Mouse (Mus musculus) limb, embryonic 12.5 days (tissue): ENCODE measurements around the gene Wipf3. TPM values are rescaled to one million over a fixed set of nuclear protein-coding genes. Genes with fewer than 3 reads are reported as not detected.

ENCODE experiments used
- ATAC-seq: fragments of 200-750 bp; cut with Nextera tagmentation; 2 replicates; pipeline ENCODE4 v1.8.0; 2017; ENCODE audit warnings: low read depth, moderate TSS enrichment; ENCODE audit not compliant: insufficient number of reproducible peaks, insufficient read depth, low FRiP score, low TSS enrichment
- H3K27ac ChIP-seq: fragments of 300-500 bp; sonication (generic); 2 replicates; pipeline ENCODE4 v1.5.1; 2016; ENCODE audit warnings: mild to moderate bottlenecking, moderate library complexity
- H3K27me3 ChIP-seq: fragments of 300-500 bp; sonication (generic); 2 replicates; pipeline ENCODE4 v1.6.1; 2016; ENCODE audit warnings: mild to moderate bottlenecking, moderate library complexity
- H3K36me3 ChIP-seq: fragments of 300-500 bp; sonication (generic); 2 replicates; pipeline ENCODE4 v1.6.1; 2016; ENCODE audit warnings: mild to moderate bottlenecking, moderate library complexity
- H3K4me1 ChIP-seq: fragments of 300-500 bp; sonication (generic); replicated peaks from 2 replicates; pipeline ENCODE4 v1.6.1; 2016
- H3K4me2 ChIP-seq: fragments of 300-500 bp; sonication (generic); 2 replicates; pipeline ENCODE4 v1.6.1; 2016; ENCODE audit warnings: mild to moderate bottlenecking, moderate library complexity
- H3K4me3 ChIP-seq: fragments of 300-500 bp; sonication (generic); replicated peaks from 2 replicates; pipeline ENCODE4 v1.5.1; 2016; ENCODE audit warnings: mild to moderate bottlenecking
- H3K9ac ChIP-seq: fragments of 300-500 bp; sonication (generic); replicated peaks from 2 replicates; pipeline ENCODE4 v1.6.1; 2016; ENCODE audit warnings: mild to moderate bottlenecking, moderate library complexity
- H3K9me3 ChIP-seq: fragments of 300-500 bp; sonication (generic); 2 replicates; pipeline ENCODE4 v1.6.1; 2016; ENCODE audit warnings: mild to moderate bottlenecking, moderate library complexity
- WGBS: fragments of 180-500 bp; shearing (Covaris S2); methylation state at CpG from one replicate; pipeline ENCODE4 v1.1.7; 2016; 5-methylcytosine and 5-hydroxymethylcytosine counted together
- polyA plus RNA-seq: library from polyadenylated mRNA; unstranded; fragments of >200 nt; fragmentation: Nextera tagmentation; extraction: Ambion mirVana; gene quantifications from 2 replicates; pipeline ENCODE4 v1.2.1, GENCODE M21; 2016

The Wipf3 gene
- polyA plus RNA-seq, 1 experiment from 2014 or later, result 1.1 TPM

DNA sequence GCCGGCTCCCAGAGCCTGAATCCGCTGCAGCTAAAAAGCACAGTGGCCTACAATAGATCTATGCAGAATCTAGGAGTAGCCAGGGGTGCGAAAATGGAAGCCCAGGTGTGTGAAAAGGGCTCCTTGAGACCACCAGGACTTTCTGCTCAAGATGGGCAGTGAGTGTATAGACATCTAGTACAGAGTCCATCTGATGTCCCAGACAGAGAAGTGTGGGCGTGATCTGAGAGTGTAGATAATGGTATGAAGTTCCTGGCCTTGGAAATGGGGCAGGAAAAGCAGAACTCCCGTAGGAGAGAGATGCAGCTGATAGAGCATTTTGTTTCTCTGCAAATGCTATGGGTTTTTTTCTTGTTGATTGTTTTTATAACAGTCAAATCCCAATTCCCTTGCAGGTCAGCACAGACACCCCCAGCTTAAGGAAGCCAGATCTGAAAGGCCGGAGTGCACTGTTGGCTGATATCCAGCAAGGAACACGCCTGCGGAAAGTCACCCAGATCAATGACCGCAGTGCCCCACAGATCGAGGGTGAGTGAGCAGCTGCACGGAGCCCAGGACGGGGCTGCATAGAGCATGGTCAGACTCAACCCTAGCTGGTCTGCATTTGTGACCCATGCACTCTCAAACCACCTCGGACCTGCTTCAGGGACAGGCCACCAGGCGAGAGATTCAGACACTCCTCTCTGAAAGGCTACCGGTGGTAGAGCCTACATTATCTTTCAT is 52.1 kb downstream of the Wipf3 start:
- H3K9ac ChIP-seq, result no peak overlapping the region
- H3K4me1 ChIP-seq, result peaks cover 18% of the 10 kb centered on the region
- 84% methylated on average over 15 of the region's 15 CpGs for WGBS
- no peaks in the 10 kb centered on the region for H3K36me3 ChIP-seq
- no peak overlapping the region for H3K27ac ChIP-seq
- no peak overlapping the region for H3K4me3 ChIP-seq
- no peak for ATAC-seq
- H3K9me3 ChIP-seq, result no peaks in the 10 kb centered on the region
- peaks cover 31% of the 10 kb centered on the region for H3K27me3 ChIP-seq
- no peak overlapping the region for H3K4me2 ChIP-seq

DNA sequence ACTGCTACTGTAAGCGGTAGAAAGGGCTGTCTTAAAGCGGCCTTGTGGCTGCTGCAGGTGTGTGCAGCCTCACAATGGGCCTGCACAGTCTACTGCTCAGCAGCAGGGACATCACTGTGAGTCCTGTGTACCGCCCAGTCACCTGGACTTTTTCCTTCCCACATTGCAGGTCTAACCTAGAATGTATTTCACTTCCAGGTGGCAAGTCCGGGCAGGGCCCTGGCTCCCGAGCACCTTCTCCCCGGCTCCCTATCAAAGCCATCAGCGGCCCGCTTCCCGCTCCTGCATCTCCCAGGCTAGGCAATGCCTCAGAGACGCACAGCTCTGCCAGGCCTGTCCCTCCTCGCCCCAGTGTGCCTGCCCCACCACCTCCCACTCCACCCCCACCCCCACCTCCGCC is 55.6 kb downstream of the Wipf3 start:
- 11% methylated on average over 12 of the region's 12 CpGs for WGBS
- H3K4me3 ChIP-seq, result peak overlapping the region; percentile 39
- peak overlapping the region; percentile 51 for H3K9ac ChIP-seq
- no peaks in the 10 kb centered on the region for H3K9me3 ChIP-seq
- no peak overlapping the region for H3K27ac ChIP-seq
- H3K27me3 ChIP-seq, result peaks cover 52% of the 10 kb centered on the region
- H3K4me1 ChIP-seq, result peaks cover 13% of the 10 kb centered on the region; the same call in 1 of the 2 replicates
- ATAC-seq, result peak; percentile 56; the same call in 1 of the 2 replicates
- peak overlapping the region; percentile 80 for H3K4me2 ChIP-seq
- H3K36me3 ChIP-seq, result no peaks in the 10 kb centered on the region

DNA sequence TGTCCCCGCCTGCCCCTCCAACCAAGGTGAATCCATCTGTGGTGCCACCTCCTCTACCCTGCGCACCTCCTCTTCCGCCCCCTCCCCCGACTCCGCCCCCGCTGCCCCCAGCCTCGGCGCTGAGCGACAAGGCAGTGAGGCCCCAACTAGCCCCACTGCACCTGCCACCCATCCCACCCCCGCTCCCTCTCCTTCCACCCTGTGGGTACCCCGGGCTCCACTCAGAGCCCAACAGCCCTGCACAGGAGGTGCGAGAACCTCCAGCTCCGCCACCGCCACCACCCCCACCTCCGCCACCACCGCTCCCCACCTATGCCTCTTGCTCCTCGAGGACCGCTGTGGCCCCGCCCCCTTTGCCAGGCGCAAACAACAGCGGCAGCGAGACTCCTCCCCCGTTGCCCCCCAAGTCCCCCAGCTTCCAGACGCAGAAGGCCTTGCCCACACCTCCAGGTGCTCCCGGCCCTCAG is 56.1 kb downstream of the Wipf3 start:
- H3K27me3 ChIP-seq, result peaks cover 52% of the 10 kb centered on the region
- peak overlapping the region; percentile 51 for H3K9ac ChIP-seq
- peak; percentile 53 for ATAC-seq
- H3K4me3 ChIP-seq, result peak overlapping the region; percentile 39
- peak overlapping the region; percentile 80 for H3K4me2 ChIP-seq
- H3K36me3 ChIP-seq, result no peaks in the 10 kb centered on the region
- WGBS, result 3% methylated on average over 23 of the region's 25 CpGs
- peaks cover 13% of the 10 kb centered on the region; the same call in 1 of the 2 replicates for H3K4me1 ChIP-seq
- no peaks in the 10 kb centered on the region for H3K9me3 ChIP-seq
- H3K27ac ChIP-seq, result no peak overlapping the region

DNA sequence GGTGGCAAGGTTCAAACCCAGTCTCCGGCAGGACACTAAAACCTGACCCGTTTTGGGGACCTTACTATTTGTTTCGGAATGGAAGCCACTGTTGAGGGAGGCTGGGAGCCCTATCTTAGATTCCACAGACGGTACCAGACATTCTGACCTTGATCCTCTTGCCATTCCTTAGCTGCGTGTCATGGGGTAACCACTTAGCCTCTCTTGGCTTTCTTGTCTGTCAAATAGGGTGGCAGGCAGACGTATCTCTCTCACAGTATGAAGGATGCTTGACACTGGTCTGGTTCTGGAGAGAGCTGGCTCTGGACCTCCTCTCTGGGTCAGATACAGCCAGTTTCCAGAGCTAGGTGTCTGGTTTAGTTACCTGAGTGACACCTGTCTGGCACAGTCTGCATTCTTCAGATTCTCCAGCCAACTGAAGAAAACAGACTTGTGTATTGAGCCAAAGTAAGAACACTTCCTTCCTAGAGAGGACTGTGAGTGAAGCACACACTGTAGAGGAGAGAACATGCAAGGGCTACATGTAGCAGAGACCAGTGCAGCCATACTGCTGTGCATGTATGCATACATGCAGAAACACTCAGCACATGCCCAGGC is 56.7 kb downstream of the Wipf3 start:
- Histone ChIP-seq H3K4me3 (peak overlapping the region; percentile 39), H3K27ac (no peak overlapping the region), H3K9ac (0 out of 2 replicates have a peak overlapping the region, but pooled peaks have one; percentile 51), H3K4me2 (peak overlapping the region; percentile 80), H3K9me3 (no peaks in the 10 kb centered on the region), H3K36me3 (no peaks in the 10 kb centered on the region), H3K27me3 (peaks cover 52% of the 10 kb centered on the region), H3K4me1 (peaks cover 13% of the 10 kb centered on the region; the same call in 1 of the 2 replicates)
- 19% methylated on average over 6 of the region's 6 CpGs for WGBS
- no peak for ATAC-seq

DNA sequence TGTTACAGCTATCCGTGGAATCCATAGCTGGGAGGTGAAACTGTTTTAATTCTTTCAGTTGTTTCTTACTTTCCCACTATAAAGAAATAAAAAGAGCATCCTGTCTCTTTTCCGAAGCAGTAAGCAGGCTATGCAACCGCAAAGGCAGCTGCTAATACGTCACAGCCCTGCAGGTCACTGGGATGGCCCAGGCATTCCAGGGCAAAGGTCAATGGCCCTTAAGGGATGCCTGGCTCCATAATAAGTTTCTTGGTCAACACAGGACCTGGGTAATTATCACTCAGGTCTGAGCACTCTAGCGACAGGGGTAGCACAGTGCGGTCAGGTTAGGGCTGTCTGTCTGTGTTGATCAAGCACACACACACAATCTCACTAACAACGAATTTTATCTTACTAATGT is 61.7 kb downstream of the Wipf3 start:
- ATAC-seq, result no peak
- H3K4me3 ChIP-seq, result no peak overlapping the region
- no peaks in the 10 kb centered on the region for H3K9me3 ChIP-seq
- H3K36me3 ChIP-seq, result no peaks in the 10 kb centered on the region
- no peak overlapping the region for H3K27ac ChIP-seq
- 27% methylated on average over 7 of the region's 7 CpGs for WGBS
- no peak overlapping the region for H3K9ac ChIP-seq
- H3K4me2 ChIP-seq, result no peak overlapping the region
- peaks cover 26% of the 10 kb centered on the region for H3K27me3 ChIP-seq
- H3K4me1 ChIP-seq, result peaks cover 7% of the 10 kb centered on the region; the same call in 1 of the 2 replicates

DNA sequence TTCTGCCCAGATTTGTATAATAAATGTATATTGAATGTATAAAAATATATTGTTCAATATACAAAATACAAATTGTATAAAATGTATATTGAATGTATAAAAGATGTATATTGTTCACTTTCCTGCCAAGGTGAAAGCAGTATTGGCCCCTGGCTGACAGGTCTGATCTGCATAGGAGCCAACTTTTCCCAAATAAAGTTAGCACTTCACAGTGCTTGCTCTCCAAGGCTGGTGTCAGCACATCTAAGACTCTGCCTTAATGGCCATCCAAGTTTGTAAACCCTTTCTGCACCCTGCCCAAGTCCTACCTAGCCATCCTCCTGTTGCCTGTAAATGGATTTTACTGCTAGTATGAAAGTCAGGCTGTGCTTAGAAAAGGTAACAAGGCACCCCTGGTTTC is 64.7 kb downstream of the Wipf3 start:
- Histone ChIP-seq H3K4me2 (no peak overlapping the region), H3K27me3 (no peaks in the 10 kb centered on the region), H3K4me1 (peaks cover 7% of the 10 kb centered on the region; the same call in 1 of the 2 replicates), H3K9me3 (no peaks in the 10 kb centered on the region), H3K27ac (no peak overlapping the region), H3K4me3 (no peak overlapping the region), H3K9ac (no peak overlapping the region), H3K36me3 (no peaks in the 10 kb centered on the region)
- ATAC-seq, result no peak

DNA sequence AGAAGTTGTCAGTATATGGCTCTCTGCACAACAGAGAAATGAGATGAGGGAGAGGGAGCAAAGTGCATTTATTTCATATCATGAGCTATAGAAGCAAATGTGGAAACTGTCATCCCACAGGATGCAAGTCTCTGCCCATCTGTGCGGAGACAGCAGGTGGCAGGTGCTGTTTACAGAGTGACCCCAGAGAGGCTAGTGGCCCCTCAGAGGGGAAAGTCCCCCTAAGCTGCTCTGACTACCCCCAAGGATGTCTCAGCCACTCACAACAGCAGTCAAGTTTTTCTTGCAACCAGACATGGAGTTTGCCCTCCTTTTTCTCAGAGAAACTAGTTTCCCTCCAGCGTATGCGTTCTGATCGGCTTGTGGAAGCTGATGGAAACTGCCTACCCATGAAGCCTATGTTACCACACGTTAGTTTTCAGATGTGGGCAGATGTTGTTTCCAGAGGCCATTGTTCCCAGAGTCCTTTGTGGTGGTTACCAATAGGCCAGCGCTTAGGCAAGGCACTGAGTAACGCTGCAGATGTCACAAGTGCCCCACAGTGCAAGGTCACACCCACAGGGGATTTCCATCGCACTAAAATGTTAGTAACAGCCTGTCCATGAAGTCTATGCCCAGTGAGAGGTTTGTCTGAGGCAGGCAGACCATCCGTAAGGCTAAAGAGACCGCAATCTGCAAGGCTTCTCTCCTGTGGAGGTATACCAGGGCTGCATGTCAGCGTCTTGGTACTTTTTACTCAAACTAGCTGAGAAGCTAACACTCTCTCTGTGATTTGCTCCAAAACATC is 65.4 kb downstream of the Wipf3 start:
- ATAC-seq, result no peak
- Histone ChIP-seq H3K9ac (no peak overlapping the region), H3K4me2 (no peak overlapping the region), H3K27ac (no peak overlapping the region), H3K27me3 (no peaks in the 10 kb centered on the region), H3K36me3 (no peaks in the 10 kb centered on the region), H3K4me1 (peaks cover 7% of the 10 kb centered on the region; the same call in 1 of the 2 replicates), H3K4me3 (no peak overlapping the region), H3K9me3 (no peaks in the 10 kb centered on the region)
- WGBS, result 76% methylated on average over 11 of the region's 11 CpGs

DNA sequence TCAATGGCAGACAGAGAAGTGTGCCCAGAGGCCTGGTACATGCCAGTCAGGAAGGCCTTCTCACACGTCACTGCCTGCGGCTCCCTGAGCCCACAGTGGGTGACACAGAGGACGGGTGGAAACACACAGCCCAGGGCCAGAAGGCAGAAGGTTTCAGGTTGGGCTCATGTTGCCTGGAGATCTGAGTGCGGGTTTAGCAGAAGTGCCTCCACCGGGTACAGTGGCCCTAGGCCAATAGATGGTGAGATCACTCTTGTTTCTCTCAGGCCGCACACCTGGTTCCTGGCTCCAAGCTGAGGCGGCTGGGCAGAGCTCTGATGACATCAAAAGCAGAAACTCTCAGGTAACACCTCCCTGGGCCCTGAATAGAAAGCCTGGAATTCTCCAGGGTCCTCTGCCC is 66.8 kb downstream of the Wipf3 start:
- ATAC-seq, result peak; percentile 42; the same call in 1 of the 2 replicates
- H3K9ac ChIP-seq, result no peak overlapping the region
- peaks cover 7% of the 10 kb centered on the region; the same call in 1 of the 2 replicates for H3K4me1 ChIP-seq
- no peaks in the 10 kb centered on the region for H3K27me3 ChIP-seq
- H3K4me3 ChIP-seq, result no peak overlapping the region
- H3K36me3 ChIP-seq, result no peaks in the 10 kb centered on the region
- WGBS, result 80% methylated on average over 7 of the region's 7 CpGs
- H3K27ac ChIP-seq, result no peak overlapping the region
- H3K4me2 ChIP-seq, result no peak overlapping the region
- H3K9me3 ChIP-seq, result no peaks in the 10 kb centered on the region

DNA sequence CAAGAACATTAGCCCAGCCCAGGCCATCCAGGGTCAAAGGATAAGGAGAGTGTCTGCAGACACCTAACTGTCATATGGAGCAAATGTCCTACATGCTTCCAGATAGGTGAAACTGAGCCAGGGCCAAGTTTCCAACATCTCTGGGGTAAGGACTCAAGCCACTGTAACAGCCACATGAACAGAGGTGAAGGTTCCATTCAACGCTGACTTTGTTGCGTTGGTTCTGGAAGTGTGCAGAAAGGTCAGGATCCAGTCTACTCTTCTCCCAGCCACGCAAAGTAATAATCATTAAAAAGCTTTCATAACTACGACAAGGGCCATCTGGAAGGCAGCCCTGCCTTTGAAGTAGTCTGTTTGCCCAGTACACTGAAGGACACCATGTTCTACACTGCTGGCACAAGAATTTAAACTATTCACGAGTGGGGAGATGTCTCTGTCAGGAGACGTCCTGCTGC is 73.3 kb downstream of the Wipf3 start:
- Histone ChIP-seq H3K27me3 (no peaks in the 10 kb centered on the region), H3K4me3 (no peak overlapping the region), H3K9ac (no peak overlapping the region), H3K4me2 (no peak overlapping the region), H3K9me3 (no peaks in the 10 kb centered on the region), H3K4me1 (peaks cover 14% of the 10 kb centered on the region), H3K27ac (no peak overlapping the region), H3K36me3 (no peaks in the 10 kb centered on the region)
- WGBS, result 53% methylated on average over 6 of the region's 6 CpGs
- no peak for ATAC-seq

DNA sequence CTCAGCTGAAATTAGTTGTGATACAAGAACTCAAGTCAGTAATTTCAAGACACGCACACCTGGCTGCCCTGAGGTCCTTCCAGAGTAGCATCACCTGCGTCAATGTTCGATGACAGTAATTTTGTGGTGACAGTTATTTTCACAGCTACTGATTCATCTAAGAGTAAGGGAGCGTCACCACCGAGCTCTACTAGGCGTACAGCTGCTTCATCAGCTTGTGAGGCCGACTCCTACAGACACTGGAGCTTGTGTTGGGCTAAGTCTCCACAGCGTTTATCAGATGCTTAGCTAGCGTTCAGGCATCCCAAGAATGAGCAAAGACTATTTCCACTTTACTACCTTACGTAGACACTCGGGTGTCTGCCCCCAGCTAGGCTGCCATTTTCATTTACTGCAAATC is 76.9 kb downstream of the Wipf3 start:
- Histone ChIP-seq H3K36me3 (no peaks in the 10 kb centered on the region), H3K4me2 (no peak overlapping the region), H3K27me3 (no peaks in the 10 kb centered on the region), H3K9ac (no peak overlapping the region), H3K4me3 (no peak overlapping the region), H3K27ac (no peak overlapping the region), H3K9me3 (no peaks in the 10 kb centered on the region), H3K4me1 (peaks cover 31% of the 10 kb centered on the region)
- no peak for ATAC-seq
- WGBS, result 87% methylated on average over 11 of the region's 11 CpGs

DNA sequence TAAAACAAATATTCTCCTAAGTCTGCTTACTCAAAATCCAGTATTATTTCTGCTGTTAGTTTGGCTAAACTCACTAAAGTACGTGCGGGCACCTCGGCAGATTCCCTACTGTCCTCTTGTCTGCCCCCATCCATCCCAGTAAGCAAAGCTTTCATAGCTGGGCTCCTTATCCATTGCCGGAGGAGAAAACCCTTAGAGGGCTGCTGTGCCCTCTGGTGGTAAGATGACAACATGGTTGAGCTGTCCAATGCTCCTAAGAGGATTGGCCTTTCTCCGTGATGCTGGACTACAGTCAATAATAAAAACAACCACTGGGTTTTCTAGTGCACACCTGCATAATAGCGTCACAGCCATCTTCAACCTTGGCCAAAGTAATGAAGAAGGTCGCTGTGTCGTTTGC is 77.6 kb downstream of the Wipf3 start:
- no peak overlapping the region for H3K4me2 ChIP-seq
- no peak overlapping the region for H3K9ac ChIP-seq
- H3K27ac ChIP-seq, result no peak overlapping the region
- no peak overlapping the region for H3K4me3 ChIP-seq
- H3K4me1 ChIP-seq, result peaks cover 29% of the 10 kb centered on the region
- H3K27me3 ChIP-seq, result no peaks in the 10 kb centered on the region
- no peaks in the 10 kb centered on the region for H3K36me3 ChIP-seq
- no peaks in the 10 kb centered on the region for H3K9me3 ChIP-seq
- ATAC-seq, result no peak
- WGBS, result 43% methylated on average over 8 of the region's 8 CpGs
